Mouse (Mus musculus) small intestine, adult 2 months (tissue): ENCODE data around the gene Cdr2l. TPM values are rescaled to one million over a fixed set of nuclear protein-coding genes. Genes with fewer than 3 reads are reported as not detected.

Experiments
- H3K27ac ChIP-seq: fragments of 200-500 bp; 2 replicates; pipeline ENCODE4 v1.5.1; 2012; ENCODE audit warnings: low read depth, low read length, control low read depth, inconsistent platforms; ENCODE audit not compliant: insufficient read depth
- H3K27me3 ChIP-seq: fragments of 200-500 bp; 2 replicates; pipeline ENCODE4 v1.6.1; 2012; ENCODE audit warnings: mild to moderate bottlenecking, moderate library complexity, low read length, inconsistent platforms; ENCODE audit not compliant: control insufficient read depth, insufficient read depth
- H3K36me3 ChIP-seq: fragments of 200-500 bp; 2 replicates; pipeline ENCODE4 v1.6.1; 2012; ENCODE audit warnings: mild to moderate bottlenecking, low read length, control low read depth, inconsistent platforms; ENCODE audit not compliant: control insufficient read depth, insufficient read depth
- H3K4me1 ChIP-seq: fragments of 200-500 bp; 2 replicates; pipeline ENCODE4 v1.6.1; 2012; ENCODE audit warnings: low read length, inconsistent platforms, mixed read lengths; ENCODE audit not compliant: control insufficient read depth, insufficient read depth, insufficient read length
- H3K4me3 ChIP-seq: fragments of 200-500 bp; 2 replicates; pipeline ENCODE4 v1.5.1; 2012; ENCODE audit warnings: low read depth, mild to moderate bottlenecking, control low read depth, inconsistent platforms, low read length, moderate library complexity
- CTCF ChIP-seq: fragments of 200-500 bp; IDR thresholded peaks from 2 replicates; pipeline ENCODE4 v1.5.1; 2012; ENCODE audit warnings: low read depth, mild to moderate bottlenecking, control low read depth, inconsistent platforms, low read length, moderate library complexity, mixed read lengths; ENCODE audit not compliant: insufficient replicate concordance, insufficient read length; ENCODE audit errors: extremely low read depth
- POLR2A ChIP-seq: fragments of 200-500 bp; IDR thresholded peaks from 2 replicates; pipeline ENCODE4 v1.6.1; 2012; ENCODE audit warnings: low read depth, mild to moderate bottlenecking, control low read depth, inconsistent platforms, low read length, moderate library complexity
- WGBS: fragments of 180-500 bp; shearing (Covaris S2); methylation state at CpG from one replicate; pipeline ENCODE4 v1.1.7; 2018; 5-methylcytosine and 5-hydroxymethylcytosine counted together
- polyA plus RNA-seq: library from polyadenylated mRNA; depleted of rRNA; stranded (reverse); fragments of >200 nt; gene quantifications from 2 replicates; pipeline ENCODE4 v1.2.3, GENCODE M21; 2012; rRNA removed

Gene Cdr2l
- polyA plus RNA-seq = 3.8 and 4.2 TPM in 2 replicates

GRCm38 (mm10) chr11:115381743-115382539 is at the start of gene Cdr2l:
Gene Cdr2l (plus strand): TSS chr11:115381916.
- TF ChIP-seq POLR2A (peak; percentile 47; the same call in 1 of the 2 replicates), CTCF (no peak)
- WGBS = 1% methylated on average over 76 of the region's 76 CpGs
- H3K27me3 ChIP-seq = no peaks in the 10 kb centered on the region

GRCm38 (mm10) chr11:115334531-115334930 is 47.2 kb upstream of the Cdr2l start, which contains the start of gene Otop3:
Gene Otop3 (plus strand): TSS chr11:115334731.
- Histone ChIP-seq H3K4me3 (peak within 1 kb of the TSS; percentile 46), H3K27ac (no peak within 1 kb of the TSS), H3K36me3 (no peaks in the 10 kb centered on the region), H3K27me3 (peaks cover 18% of the 10 kb centered on the region), H3K4me1 (peaks cover 23% of the 10 kb centered on the region)
- 5% methylated on average over 29 of the region's 29 CpGs for WGBS
- TF ChIP-seq CTCF = no peak
- no peak for TF ChIP-seq POLR2A

More at GRCm38 (mm10) chr11:115381743-115382539, at the start of gene Cdr2l:
- peak within 1 kb of the TSS; percentile 55 for H3K27ac ChIP-seq
- H3K4me1 ChIP-seq = peaks cover 3% of the 10 kb centered on the region
- H3K4me3 ChIP-seq = peak within 1 kb of the TSS; percentile 70
- H3K36me3 ChIP-seq = no peaks in the 10 kb centered on the region

DNA sequence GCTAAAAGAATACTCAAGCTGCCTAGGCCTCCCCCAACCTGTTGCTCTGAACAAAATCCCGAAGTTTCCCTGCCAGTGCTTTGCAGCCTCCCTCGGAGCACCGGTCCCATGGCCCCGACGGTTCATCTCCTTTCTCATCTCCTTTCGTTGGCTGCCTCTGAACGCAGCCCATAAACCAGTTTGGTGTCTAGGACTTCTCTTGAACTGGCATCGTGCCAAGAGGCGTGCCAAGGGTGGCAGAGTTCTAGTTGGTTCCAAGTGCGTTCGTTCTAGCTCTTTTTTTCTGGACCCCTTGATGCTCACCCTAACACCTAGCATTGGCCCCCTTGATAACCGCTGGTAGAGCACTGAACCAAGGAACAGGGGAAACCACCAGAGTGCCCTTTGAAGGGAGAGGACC is 46.5 kb upstream of the Cdr2l start:
- Histone ChIP-seq H3K4me1 (peaks cover 23% of the 10 kb centered on the region), H3K27me3 (peaks cover 18% of the 10 kb centered on the region), H3K27ac (no peak overlapping the region), H3K36me3 (no peaks in the 10 kb centered on the region), H3K4me3 (peak overlapping the region; percentile 46)
- TF ChIP-seq POLR2A = 0 out of 2 replicates have a peak, but pooled peaks have one; percentile 9
- TF ChIP-seq CTCF = no peak
- WGBS = 30% methylated on average over 12 of the region's 12 CpGs

GRCm38 (mm10) chr11:115336115-115336514 is 45.6 kb upstream of the Cdr2l start:
- H3K4me1 ChIP-seq = peaks cover 23% of the 10 kb centered on the region
- H3K4me3 ChIP-seq = no peak overlapping the region
- no peak overlapping the region for H3K27ac ChIP-seq
- WGBS = 30% methylated on average over 6 of the region's 6 CpGs
- no peaks in the 10 kb centered on the region for H3K36me3 ChIP-seq
- TF ChIP-seq CTCF = no peak
- no peak for TF ChIP-seq POLR2A
- H3K27me3 ChIP-seq = peaks cover 17% of the 10 kb centered on the region

GRCm38 (mm10) chr11:115337350-115337749 is 44.4 kb upstream of the Cdr2l start:
- Histone ChIP-seq H3K27me3 (peaks cover 16% of the 10 kb centered on the region), H3K4me1 (peaks cover 33% of the 10 kb centered on the region), H3K27ac (peak overlapping the region; percentile 36; the same call in 1 of the 2 replicates), H3K4me3 (no peak overlapping the region), H3K36me3 (no peaks in the 10 kb centered on the region)
- no peak for TF ChIP-seq POLR2A
- no peak for TF ChIP-seq CTCF
- WGBS = 11% methylated on average over 3 of the region's 3 CpGs

DNA sequence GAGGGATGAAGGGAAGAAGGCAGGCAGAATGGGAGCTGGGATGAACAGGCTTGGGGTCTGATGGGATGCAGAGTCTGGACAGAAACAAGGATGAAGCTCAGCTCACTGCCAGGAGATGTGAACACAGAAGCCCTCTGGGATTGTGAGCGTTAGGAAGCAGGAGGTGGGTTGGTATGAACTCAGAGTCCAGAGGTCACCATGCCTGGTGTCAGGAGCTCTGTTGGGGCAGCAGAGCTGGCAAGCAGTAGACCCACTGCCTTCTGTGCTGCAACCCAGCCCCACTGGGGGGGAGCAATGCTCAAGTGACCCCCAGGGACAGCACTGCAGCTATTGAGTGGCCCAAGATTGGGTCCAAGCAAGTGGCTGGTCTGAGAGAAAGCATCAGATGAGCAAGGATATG is 43.9 kb upstream of the Cdr2l start:
- 21% methylated on average over 1 of the region's 1 CpGs for WGBS
- Histone ChIP-seq H3K27me3 (peaks cover 16% of the 10 kb centered on the region), H3K36me3 (no peaks in the 10 kb centered on the region), H3K4me1 (peaks cover 33% of the 10 kb centered on the region), H3K4me3 (no peak overlapping the region), H3K27ac (peak overlapping the region; percentile 36; the same call in 1 of the 2 replicates)
- TF ChIP-seq CTCF (no peak), POLR2A (no peak)

DNA sequence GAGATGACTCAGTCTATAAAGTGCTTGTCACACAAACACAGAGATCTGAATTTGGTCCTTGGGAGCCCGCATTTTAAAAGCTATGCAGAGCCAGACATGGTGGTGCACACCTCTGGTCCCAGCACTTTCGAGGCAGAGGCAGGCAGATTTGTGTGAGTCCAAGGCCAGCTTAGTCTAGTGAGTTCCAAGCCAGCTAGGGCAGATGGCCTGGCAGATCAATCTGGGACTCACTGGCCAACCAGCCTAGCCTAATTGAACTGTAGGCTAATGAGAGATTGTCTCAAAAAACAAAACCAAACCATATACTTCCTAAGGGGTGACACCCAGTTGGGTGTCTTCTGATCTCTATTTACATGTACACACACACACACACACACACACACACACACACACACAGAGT is 40.5 kb upstream of the Cdr2l start:
- TF ChIP-seq POLR2A = no peak
- TF ChIP-seq CTCF = no peak
- peaks cover under 1% of the 10 kb centered on the region; the same call in 1 of the 2 replicates for H3K27me3 ChIP-seq
- H3K4me3 ChIP-seq = no peak overlapping the region
- peaks cover 35% of the 10 kb centered on the region for H3K4me1 ChIP-seq
- H3K27ac ChIP-seq = no peak overlapping the region
- WGBS = 54% methylated on average over 2 of the region's 2 CpGs
- H3K36me3 ChIP-seq = no peaks in the 10 kb centered on the region
